Mouse (Mus musculus) mouse embryonic stem cell (cell line): ENCODE measurements around the gene Ddx5.
"Not testable (repeated sequence)": the region's sequence is repeated elsewhere in the genome, so short reads cannot be mapped to it uniquely, and the experiment has no call there.

Experiments used
- in situ Hi-C, 2 experiments: fragments of 300-500 bp; cut with MboI; formaldehyde crosslinking; loops; 1 replicate in 1 of 2; 3 replicates in 1 of 2; pipeline ENCODE4 v1.14.3; 2019 to 2020; ENCODE audit warnings: low sequenced_read_pairs in 2 of 2, low pct_unique_long_range_greater_than_20kb in 1 of 2, mixed read lengths in 1 of 2; ENCODE audit not compliant: unreplicated experiment in 1 of 2

Ddx5 gene

GRCm38 (mm10) chr11:106788775-106789459, at the start of gene Ddx5, which contains the start of gene Cep95:
Gene Ddx5 (minus strand): TSS chr11:106789185.
Gene Cep95 (plus strand): TSS chr11:106789252.
- in situ Hi-C loops, result no loop called here

- in situ Hi-C loops, result no loop called here
Observed at GRCm38 (mm10) chr11:106828079-106828478, 39.1 kb upstream of the Ddx5 start.

- in situ Hi-C loops, result no loop called here
Observed at GRCm38 (mm10) chr11:106824403-106824802, 35.4 kb upstream of the Ddx5 start.

- in situ Hi-C loops, result no loop called here
Observed at GRCm38 (mm10) chr11:106823741-106824140, 34.8 kb upstream of the Ddx5 start.

- in situ Hi-C loops, result no loop called here
Observed at GRCm38 (mm10) chr11:106822911-106823310, 33.9 kb upstream of the Ddx5 start.

- in situ Hi-C loops, result no loop called here
Observed at GRCm38 (mm10) chr11:106822491-106822890, 33.5 kb upstream of the Ddx5 start.

- in situ Hi-C loops, result no loop called here
Observed at GRCm38 (mm10) chr11:106821397-106821796, 32.4 kb upstream of the Ddx5 start.

GRCm38 (mm10) chr11:106820972-106821371, 32.0 kb upstream of the Ddx5 start:
- in situ Hi-C loops, result no loop called here

GRCm38 (mm10) chr11:106820252-106820651, 31.3 kb upstream of the Ddx5 start:
- in situ Hi-C loops, result no loop called here

- in situ Hi-C loops, result no loop called here
Observed at GRCm38 (mm10) chr11:106819595-106819994, 30.6 kb upstream of the Ddx5 start.

GRCm38 (mm10) chr11:106818341-106818740, 29.4 kb upstream of the Ddx5 start:
- in situ Hi-C loops, result no loop called here

- in situ Hi-C loops, result no loop called here
Observed at GRCm38 (mm10) chr11:106817808-106818207, 28.8 kb upstream of the Ddx5 start.

GRCm38 (mm10) chr11:106817156-106817555, 28.2 kb upstream of the Ddx5 start:
- in situ Hi-C loops, result no loop called here

GRCm38 (mm10) chr11:106816316-106816715, 27.3 kb upstream of the Ddx5 start:
- in situ Hi-C loops, result no loop called here

- in situ Hi-C loops, result no loop called here
Observed at GRCm38 (mm10) chr11:106815761-106816160, 26.8 kb upstream of the Ddx5 start.

- in situ Hi-C loops, result no loop called here
Observed at GRCm38 (mm10) chr11:106815331-106815730, 26.3 kb upstream of the Ddx5 start.

GRCm38 (mm10) chr11:106814601-106815320, 25.8 kb upstream of the Ddx5 start:
- in situ Hi-C loops, result no loop called here

GRCm38 (mm10) chr11:106812410-106813136, 23.6 kb upstream of the Ddx5 start:
- in situ Hi-C loops, result no loop called here

- in situ Hi-C loops, result not testable (repeated sequence)
Observed at GRCm38 (mm10) chr11:106807442-106807841, 18.5 kb upstream of the Ddx5 start.
